Mouse (Mus musculus): ENCODE results near the gene Olfr190. TPM values are rescaled to one million over a fixed set of nuclear protein-coding genes. Genes with fewer than 3 reads are reported as not detected.

Gene Olfr190
- polyA plus RNA-seq (2017; shearing (Covaris generic)): 0.02 TPM

DNA sequence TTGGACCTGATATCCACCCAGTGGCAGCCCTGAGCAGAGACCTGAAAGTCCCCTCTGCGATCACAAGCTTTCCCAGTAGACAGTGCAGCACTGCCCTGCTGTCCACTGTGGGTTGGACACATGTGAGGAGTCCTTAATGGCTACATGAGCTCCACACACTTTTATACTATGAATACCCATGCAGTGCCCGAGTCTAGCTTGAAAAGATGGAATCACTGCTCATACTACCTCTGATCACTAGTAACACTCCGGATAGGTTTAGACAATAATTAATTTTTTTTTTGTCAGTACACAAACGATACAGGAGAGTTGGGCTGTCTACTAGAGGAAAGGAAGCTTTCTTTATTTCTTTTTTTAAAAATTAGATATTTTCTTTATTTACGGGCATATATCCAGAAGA lies at the start of gene Olfr190:
TSS of gene Olfr190 (minus strand) at position 101 of the 400 bp plus-strand sequence.

DNA sequence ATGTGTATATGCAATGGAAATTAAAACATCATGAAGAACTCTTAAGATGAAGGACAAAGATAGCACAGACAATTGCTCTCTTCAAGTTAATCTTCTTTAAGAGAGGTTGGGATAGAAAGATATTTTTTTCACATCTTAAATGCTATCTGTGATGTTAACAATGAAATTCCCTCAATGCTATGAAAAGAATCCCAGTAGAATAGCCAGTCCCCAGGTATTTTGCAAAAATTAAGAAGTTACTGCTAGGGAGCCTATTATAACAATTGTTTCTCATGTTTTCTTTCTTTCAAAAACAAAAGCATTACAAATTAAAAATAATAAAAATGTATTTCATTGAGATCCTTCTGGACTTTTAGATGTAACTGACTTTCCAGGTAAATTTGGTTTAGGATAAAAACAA lies 43.2 kb upstream of the Olfr190 start, which contains the start of gene Olfr194:
TSS of gene Olfr194 (minus strand) at position 101 of the 400 bp plus-strand sequence.

DNA sequence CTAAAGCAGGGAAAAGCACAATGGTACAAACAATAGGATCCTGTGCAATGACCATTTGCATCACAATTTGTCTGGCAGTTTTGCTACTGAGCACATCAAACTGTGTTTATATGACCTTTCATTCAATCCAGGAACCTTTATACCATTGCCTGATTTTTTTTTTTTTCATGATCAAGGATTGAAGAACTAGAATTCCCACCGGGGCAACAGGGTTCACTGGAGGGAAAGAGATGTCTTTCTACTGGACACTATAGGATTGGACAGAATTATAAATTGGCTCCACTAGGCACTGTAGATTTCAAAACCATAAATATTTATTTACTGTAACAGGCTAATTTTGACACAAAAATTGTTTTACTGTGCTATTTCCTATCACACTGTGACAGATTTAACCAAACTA lies 34.0 kb upstream of the Olfr190 start, which contains the start of gene Olfr193:
TSS of gene Olfr193 (minus strand) at position 101 of the 400 bp plus-strand sequence.

DNA sequence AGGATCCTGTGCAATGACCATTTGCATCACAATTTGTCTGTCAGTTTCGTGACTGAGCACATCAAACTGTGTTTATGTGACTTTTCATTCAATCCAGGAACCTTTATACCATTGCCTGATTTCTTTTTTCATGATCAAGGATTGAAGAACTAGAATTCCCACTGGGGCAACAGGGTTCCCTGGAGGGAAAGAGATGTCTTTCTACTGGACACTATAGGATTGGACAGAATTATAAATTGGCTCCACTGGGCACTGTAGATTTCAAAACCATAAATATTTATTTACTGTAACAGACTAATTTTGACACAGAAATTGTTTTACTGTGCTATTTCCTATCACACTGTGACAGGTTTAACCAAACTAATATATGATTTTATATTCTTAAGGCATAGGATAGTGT lies 11.9 kb upstream of the Olfr190 start, which contains the start of gene Olfr191:
TSS of gene Olfr191 (minus strand) at position 101 of the 400 bp plus-strand sequence.

DNA sequence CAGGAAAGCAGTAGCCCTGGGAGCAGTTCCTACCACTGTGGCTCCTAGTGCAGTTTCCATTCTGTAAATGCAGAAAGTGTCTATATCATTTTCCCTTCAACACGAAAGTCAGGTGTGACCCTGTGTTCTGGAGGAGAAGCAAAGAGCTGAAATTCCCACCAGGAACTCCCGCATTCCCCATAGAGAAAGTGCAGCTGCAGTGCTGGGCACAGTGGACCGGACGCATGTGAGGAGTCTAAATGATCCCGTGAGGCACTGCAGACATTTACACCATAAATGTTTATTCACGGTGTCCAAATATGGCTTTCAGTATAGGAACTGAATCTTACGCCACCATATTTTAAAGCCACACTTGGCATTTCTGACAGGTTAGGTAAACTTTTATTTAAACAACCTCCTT lies 38.1 kb downstream of the Olfr190 start, which contains the start of gene Olfr187:
TSS of gene Olfr187 (minus strand) at position 58 of the 400 bp plus-strand sequence.

DNA sequence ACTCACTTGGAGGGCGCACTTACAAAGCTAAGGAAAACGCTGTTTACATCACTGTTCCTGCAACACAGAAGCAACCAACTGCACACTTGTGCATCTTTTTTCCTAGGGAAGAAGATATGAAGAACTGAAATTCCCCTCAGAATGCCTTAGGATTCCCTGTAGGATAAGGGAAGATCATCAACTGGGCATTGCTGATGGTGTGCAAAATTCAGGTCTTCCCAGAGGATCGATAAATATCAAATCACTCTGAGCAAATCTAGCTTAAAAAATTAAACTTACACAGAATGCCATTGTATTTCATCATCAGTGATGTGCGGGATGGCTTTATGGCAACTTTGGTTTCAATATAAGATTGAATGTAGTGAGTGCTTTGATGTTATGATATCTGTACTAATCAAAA lies 47.6 kb downstream of the Olfr190 start, which contains the start of gene Olfr186:
TSS of gene Olfr186 (minus strand) at position 101 of the 400 bp plus-strand sequence.

Other genes starting within 250 kb of the Olfr190 start
- not detected for gene Olfr177, start 203.2 kb downstream of the Olfr190 start, polyA plus RNA-seq (2017; shearing (Covaris generic))
- not detected for gene Olfr178, start 185.9 kb downstream of the Olfr190 start, polyA plus RNA-seq (2017; shearing (Covaris generic))
- not detected for gene Olfr181, start 149.2 kb downstream of the Olfr190 start, polyA plus RNA-seq (2017; shearing (Covaris generic))
- gene Olfr180, start 148.6 kb downstream of the Olfr190 start, polyA plus RNA-seq (2017; shearing (Covaris generic)): not detected
- not detected for gene Olfr183, start 82.6 kb downstream of the Olfr190 start, polyA plus RNA-seq (2017; shearing (Covaris generic))
- gene Olfr186, start 47.7 kb downstream of the Olfr190 start, polyA plus RNA-seq (2017; shearing (Covaris generic)): not detected
- gene Olfr187, start 38.2 kb downstream of the Olfr190 start, polyA plus RNA-seq (2017; shearing (Covaris generic)): not detected
- gene Olfr191, start 11.8 kb upstream of the Olfr190 start, polyA plus RNA-seq (2017; shearing (Covaris generic)): not detected
- gene Olfr193, start 33.9 kb upstream of the Olfr190 start, polyA plus RNA-seq (2017; shearing (Covaris generic)): not detected
- not detected for gene Olfr194, start 43.1 kb upstream of the Olfr190 start, polyA plus RNA-seq (2017; shearing (Covaris generic))
- not detected for gene Olfr195, start 69.0 kb upstream of the Olfr190 start, polyA plus RNA-seq (2017; shearing (Covaris generic))
- not detected for gene Olfr196, start 92.4 kb upstream of the Olfr190 start, polyA plus RNA-seq (2017; shearing (Covaris generic))
- gene Olfr198, start 125.5 kb upstream of the Olfr190 start, polyA plus RNA-seq (2017; shearing (Covaris generic)): not detected
- not detected for gene Olfr199, start 141.8 kb upstream of the Olfr190 start, polyA plus RNA-seq (2017; shearing (Covaris generic))
- not detected for gene Olfr201, start 194.6 kb upstream of the Olfr190 start, polyA plus RNA-seq (2017; shearing (Covaris generic))
- gene Olfr202, start 208.8 kb upstream of the Olfr190 start, polyA plus RNA-seq (2017; shearing (Covaris generic)): not detected
- gene Olfr203, start 220.9 kb upstream of the Olfr190 start, polyA plus RNA-seq (2017; shearing (Covaris generic)): not detected
- not detected for gene Olfr204, start 240.2 kb upstream of the Olfr190 start, polyA plus RNA-seq (2017; shearing (Covaris generic))

Data from CD4-positive, CD25-positive, alpha-beta regulatory T cell (primary cell).